Mouse (Mus musculus): ENCODE results near the gene Manbal. TPM values are rescaled to one million over a fixed set of nuclear protein-coding genes. Genes with fewer than 3 reads are reported as not detected.

Gene Manbal
- polyA plus RNA-seq, 2 experiments = 52.8 to 82.3 TPM

DNA sequence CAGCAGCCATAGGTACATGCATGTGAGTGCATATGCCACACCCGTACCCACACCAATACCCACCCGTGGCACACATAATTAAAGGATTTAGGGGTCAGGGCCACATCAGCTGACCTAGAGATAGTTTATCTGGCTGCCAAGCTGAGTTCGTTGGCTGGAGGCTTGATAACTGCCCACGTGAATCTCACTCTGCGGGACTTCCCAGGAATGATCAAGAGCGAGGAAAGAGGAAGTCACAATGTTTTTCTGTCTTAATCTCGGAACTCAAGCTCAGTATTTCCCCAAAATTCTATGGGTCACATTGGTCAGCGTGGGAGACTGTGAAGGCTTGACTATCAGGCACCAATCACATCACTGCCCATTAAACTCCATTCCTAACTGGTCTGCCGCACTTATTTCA lies 632 bp upstream of the Manbal start:
- H3K4me1 ChIP-seq (ENCODE audit: control insufficient read depth, insufficient read depth, low read length) = peaks cover 10% of the 10 kb centered on the region
- TF ChIP-seq POLR2A (IDR thresholded peaks at IDR 0.05; ENCODE audit: borderline replicate concordance, extremely low read depth, insufficient read depth, insufficient read length) = no peak
- no peaks in the 10 kb centered on the region for H3K9me3 ChIP-seq (ENCODE audit: control insufficient read depth, low read length)
- peak overlapping the region; percentile 92 for H3K9ac ChIP-seq (ENCODE audit: low read depth, low read length, severe bottlenecking)
- peak overlapping the region; percentile 83 for H3K4me2 ChIP-seq (replicated peaks; ENCODE audit: low read depth, low read length, severe bottlenecking)
- no peaks in the 10 kb centered on the region for H3K27me3 ChIP-seq (ENCODE audit: control insufficient read depth, insufficient read depth, low read length)
- ATAC-seq (ENCODE audit: low FRiP score, low read depth) (no peak), DNase-seq (ENCODE audit: low spot score) (no peak)
- peaks cover 6% of the 10 kb centered on the region; the same call in 1 of the 2 replicates for H3K36me3 ChIP-seq (ENCODE audit: control insufficient read depth, insufficient read depth, low read length)
- WGBS = 90% methylated on average over 9 of the region's 9 CpGs
- H3K4me3 ChIP-seq (replicated peaks; ENCODE audit: low read length) = peak overlapping the region; percentile 80
- no peak overlapping the region for H3K27ac ChIP-seq (replicated peaks; ENCODE audit: low read depth, low read length)

DNA sequence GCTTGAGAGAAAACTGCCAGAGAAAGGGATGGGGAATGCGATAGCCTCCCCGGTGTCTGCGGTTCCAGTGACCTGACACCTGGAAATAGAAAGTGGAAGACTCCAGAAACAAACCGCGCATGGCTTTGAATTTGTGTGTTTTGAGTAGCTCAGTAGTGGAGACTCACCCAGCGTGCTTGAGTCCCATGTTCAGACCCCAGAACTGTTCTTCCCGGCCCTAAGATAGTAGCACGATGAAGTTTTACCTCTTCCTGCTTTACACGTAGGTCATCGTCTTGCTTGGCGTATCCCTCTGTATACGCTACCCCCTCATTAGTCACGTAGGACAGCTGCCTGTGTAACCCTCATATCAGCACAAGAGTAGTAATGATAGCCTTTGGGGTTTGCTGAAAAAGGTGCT lies 597 bp downstream of the Manbal start:
- no peak for DNase-seq (ENCODE audit: low spot score)
- no peak for TF ChIP-seq POLR2A (IDR thresholded peaks at IDR 0.05; ENCODE audit: borderline replicate concordance, extremely low read depth, insufficient read depth, insufficient read length)
- Histone ChIP-seq H3K9me3 (ENCODE audit: control insufficient read depth, low read length) (no peaks in the 10 kb centered on the region), H3K27me3 (ENCODE audit: control insufficient read depth, insufficient read depth, low read length) (no peaks in the 10 kb centered on the region), H3K36me3 (ENCODE audit: control insufficient read depth, insufficient read depth, low read length) (peaks cover 8% of the 10 kb centered on the region; the same call in 1 of the 2 replicates), H3K4me3 (replicated peaks; ENCODE audit: low read length) (peak overlapping the region; percentile 80), H3K4me1 (ENCODE audit: control insufficient read depth, insufficient read depth, low read length) (peaks cover 10% of the 10 kb centered on the region), H3K9ac (ENCODE audit: low read depth, low read length, severe bottlenecking) (peak overlapping the region; percentile 92), H3K27ac (replicated peaks; ENCODE audit: low read depth, low read length) (peak overlapping the region; percentile 86), H3K4me2 (replicated peaks; ENCODE audit: low read depth, low read length, severe bottlenecking) (peak overlapping the region; percentile 83)
- WGBS = 5% methylated on average over 13 of the region's 13 CpGs
- ATAC-seq (ENCODE audit: low FRiP score, low read depth) = no peak; the same call in 1 of the 2 replicates

DNA sequence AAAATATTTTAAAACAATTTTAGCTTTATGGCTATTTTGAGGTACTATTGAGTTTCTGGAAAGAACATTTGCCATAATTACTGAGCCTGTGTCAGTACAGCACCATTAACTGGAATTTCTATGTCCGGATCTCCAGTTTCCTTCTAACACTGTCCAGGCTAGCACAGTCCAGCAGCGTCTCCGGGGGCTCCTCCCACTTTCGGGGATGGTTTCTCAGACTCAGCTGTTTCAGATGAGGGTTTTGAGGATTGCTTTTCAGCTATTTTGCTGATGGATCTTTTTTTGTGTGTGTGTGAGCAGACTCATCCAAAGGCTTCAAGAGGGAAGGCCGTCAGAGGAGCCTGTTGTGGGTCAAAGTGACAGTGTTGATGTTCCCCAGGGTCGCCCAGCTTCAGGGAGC lies 4.3 kb downstream of the Manbal start:
- 67% methylated on average over 6 of the region's 6 CpGs for WGBS
- H3K36me3 ChIP-seq (ENCODE audit: control insufficient read depth, insufficient read depth, low read length) = peaks cover 11% of the 10 kb centered on the region; the same call in 1 of the 2 replicates
- ATAC-seq (ENCODE audit: low FRiP score, low read depth) (no peak), DNase-seq (ENCODE audit: low spot score) (no peak)
- H3K27ac ChIP-seq (replicated peaks; ENCODE audit: low read depth, low read length) = no peak overlapping the region
- H3K4me3 ChIP-seq (replicated peaks; ENCODE audit: low read length) = no peak overlapping the region
- no peak overlapping the region for H3K4me2 ChIP-seq (replicated peaks; ENCODE audit: low read depth, low read length, severe bottlenecking)
- H3K4me1 ChIP-seq (ENCODE audit: control insufficient read depth, insufficient read depth, low read length) = peaks cover 17% of the 10 kb centered on the region
- no peaks in the 10 kb centered on the region for H3K9me3 ChIP-seq (ENCODE audit: control insufficient read depth, low read length)
- no peak for TF ChIP-seq POLR2A (IDR thresholded peaks at IDR 0.05; ENCODE audit: borderline replicate concordance, extremely low read depth, insufficient read depth, insufficient read length)
- no peak overlapping the region for H3K9ac ChIP-seq (ENCODE audit: low read depth, low read length, severe bottlenecking)
- H3K27me3 ChIP-seq (ENCODE audit: control insufficient read depth, insufficient read depth, low read length) = no peaks in the 10 kb centered on the region

DNA sequence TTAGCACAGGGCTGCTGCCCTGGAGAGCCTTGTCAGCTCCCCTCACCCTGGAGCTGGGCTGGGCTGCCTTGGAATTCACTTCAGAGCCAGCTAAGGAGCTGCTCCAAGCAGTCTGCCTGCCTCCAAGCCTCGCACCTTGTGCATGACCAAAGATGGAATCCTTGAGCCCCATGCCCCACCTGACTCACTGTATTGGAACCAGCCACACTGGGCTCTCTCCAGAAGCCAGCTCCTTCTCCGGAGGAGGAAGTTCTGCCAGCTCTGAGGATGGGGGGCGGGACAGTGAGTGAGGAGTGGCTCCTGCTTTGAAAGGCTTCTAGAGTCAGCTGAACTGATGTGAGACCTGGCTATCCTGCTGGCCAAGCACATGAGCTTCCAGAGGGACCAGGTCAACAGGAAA lies 6.3 kb downstream of the Manbal start:
- 82% methylated on average over 3 of the region's 3 CpGs for WGBS

DNA sequence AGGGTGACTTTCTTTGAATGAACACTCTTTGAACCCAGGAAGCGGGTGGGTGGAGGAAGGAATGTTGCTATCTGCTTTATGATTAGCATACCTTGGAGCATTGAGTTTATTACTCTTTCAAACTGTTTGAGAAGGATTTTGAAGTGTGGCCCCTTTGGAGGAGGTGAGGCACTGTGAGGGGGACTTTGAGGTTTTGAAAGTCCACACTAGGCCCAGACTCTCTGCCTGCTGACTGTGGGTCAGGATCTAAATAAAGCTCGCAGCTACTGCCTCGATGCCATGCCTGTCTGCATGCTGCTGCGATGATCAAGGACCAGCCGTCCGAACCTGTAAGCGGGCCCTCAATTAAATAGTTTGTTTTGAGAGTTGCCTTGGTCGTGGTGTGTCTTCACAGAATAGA lies 7.7 kb downstream of the Manbal start:
- Histone ChIP-seq H3K27ac (replicated peaks; ENCODE audit: low read depth, low read length) (no peak overlapping the region), H3K9ac (ENCODE audit: low read depth, low read length, severe bottlenecking) (no peak overlapping the region), H3K4me2 (replicated peaks; ENCODE audit: low read depth, low read length, severe bottlenecking) (no peak overlapping the region), H3K4me3 (replicated peaks; ENCODE audit: low read length) (no peak overlapping the region), H3K27me3 (ENCODE audit: control insufficient read depth, insufficient read depth, low read length) (no peaks in the 10 kb centered on the region), H3K4me1 (ENCODE audit: control insufficient read depth, insufficient read depth, low read length) (peaks cover 7% of the 10 kb centered on the region; the same call in 1 of the 2 replicates), H3K36me3 (ENCODE audit: control insufficient read depth, insufficient read depth, low read length) (peaks cover 22% of the 10 kb centered on the region), H3K9me3 (ENCODE audit: control insufficient read depth, low read length) (no peaks in the 10 kb centered on the region)
- no peak for ATAC-seq (ENCODE audit: low FRiP score, low read depth)
- DNase-seq (ENCODE audit: low spot score) = no peak
- WGBS = 48% methylated on average over 8 of the region's 8 CpGs
- no peak for TF ChIP-seq POLR2A (IDR thresholded peaks at IDR 0.05; ENCODE audit: borderline replicate concordance, extremely low read depth, insufficient read depth, insufficient read length)

More for the DNA sequence above, 6.3 kb downstream of the Manbal start:
- Histone ChIP-seq H3K9me3 (ENCODE audit: control insufficient read depth, low read length) (no peaks in the 10 kb centered on the region), H3K4me1 (ENCODE audit: control insufficient read depth, insufficient read depth, low read length) (peaks cover 8% of the 10 kb centered on the region; the same call in 1 of the 2 replicates), H3K27ac (replicated peaks; ENCODE audit: low read depth, low read length) (no peak overlapping the region), H3K4me2 (replicated peaks; ENCODE audit: low read depth, low read length, severe bottlenecking) (no peak overlapping the region), H3K27me3 (ENCODE audit: control insufficient read depth, insufficient read depth, low read length) (no peaks in the 10 kb centered on the region), H3K36me3 (ENCODE audit: control insufficient read depth, insufficient read depth, low read length) (peaks cover 11% of the 10 kb centered on the region; the same call in 1 of the 2 replicates), H3K4me3 (replicated peaks; ENCODE audit: low read length) (no peak overlapping the region), H3K9ac (ENCODE audit: low read depth, low read length, severe bottlenecking) (no peak overlapping the region)
- ATAC-seq (ENCODE audit: low FRiP score, low read depth) = no peak
- TF ChIP-seq POLR2A (IDR thresholded peaks at IDR 0.05; ENCODE audit: borderline replicate concordance, extremely low read depth, insufficient read depth, insufficient read length) = no peak
- DNase-seq (ENCODE audit: low spot score) = no peak
